Mouse (Mus musculus) limb, embryonic 10.5 days (tissue): ENCODE measurements around the gene Stk39. TPM values are rescaled to one million over a fixed set of nuclear protein-coding genes. Genes with fewer than 3 reads are reported as not detected.
A peak's percentile ranks its signal among the peaks of the same experiment; 100 is the strongest.

ENCODE experiments used
- DNase-seq: peaks from one replicate; pipeline ENCODE4 v3.0.0-alpha.2; 2017; ENCODE audit warnings: low spot score
- H3K27ac ChIP-seq: fragments of 300-500 bp; sonication (generic); 2 replicates; pipeline ENCODE4 v1.5.1; 2016; ENCODE audit warnings: mild to moderate bottlenecking
- H3K27me3 ChIP-seq: fragments of 300-500 bp; sonication (generic); 2 replicates; pipeline ENCODE4 v1.6.1; 2016; ENCODE audit warnings: low read depth, mild to moderate bottlenecking; ENCODE audit not compliant: poor library complexity, severe bottlenecking
- H3K36me3 ChIP-seq: fragments of 300-500 bp; sonication (generic); 2 replicates; pipeline ENCODE4 v1.6.1; 2016; ENCODE audit warnings: mild to moderate bottlenecking, moderate library complexity
- H3K4me1 ChIP-seq: fragments of 300-500 bp; sonication (generic); 2 replicates; pipeline ENCODE4 v1.6.1; 2016
- H3K4me3 ChIP-seq: fragments of 300-500 bp; sonication (generic); 2 replicates; pipeline ENCODE4 v1.5.1; 2016; ENCODE audit warnings: mild to moderate bottlenecking, moderate library complexity
- H3K9me3 ChIP-seq: fragments of 300-500 bp; sonication (generic); replicated peaks from 2 replicates; pipeline ENCODE4 v1.6.1; 2016; ENCODE audit warnings: mild to moderate bottlenecking
- WGBS: fragments of 180-500 bp; shearing (Covaris S2); methylation state at CpG from one replicate; pipeline ENCODE4 v1.1.7; 2016; 5-methylcytosine and 5-hydroxymethylcytosine counted together
- polyA plus RNA-seq: library from polyadenylated mRNA; unstranded; fragments of >200 nt; fragmentation: Nextera tagmentation; extraction: Ambion mirVana; gene quantifications from 2 replicates; pipeline ENCODE4 v1.2.1, GENCODE M21; 2016

The Stk39 gene
- polyA plus RNA-seq, 1 experiment from 2014 or later = 22.1 TPM

- DNase-seq = no peak
- no peak overlapping the region for H3K4me3 ChIP-seq
- no peaks in the 10 kb centered on the region for H3K27me3 ChIP-seq
- H3K9me3 ChIP-seq = no peaks in the 10 kb centered on the region
- 63% methylated on average over 11 of the region's 11 CpGs for WGBS
- peaks cover 42% of the 10 kb centered on the region for H3K4me1 ChIP-seq
- H3K36me3 ChIP-seq = peaks cover 22% of the 10 kb centered on the region
- peak overlapping the region; percentile 61 for H3K27ac ChIP-seq
These were observed 89.5 kb downstream of the Stk39 start for GRCm38 (mm10) chr2:68382394-68383059.

GRCm38 (mm10) chr2:68381881-68382280 lies 90.2 kb downstream of the Stk39 start:
- peak overlapping the region; percentile 61; the same call in 1 of the 2 replicates for H3K27ac ChIP-seq
- H3K4me3 ChIP-seq = no peak overlapping the region
- peaks cover 27% of the 10 kb centered on the region for H3K36me3 ChIP-seq
- no peaks in the 10 kb centered on the region for H3K9me3 ChIP-seq
- 77% methylated on average over 4 of the region's 4 CpGs for WGBS
- no peak for DNase-seq
- no peaks in the 10 kb centered on the region for H3K27me3 ChIP-seq
- peaks cover 47% of the 10 kb centered on the region for H3K4me1 ChIP-seq

GRCm38 (mm10) chr2:68381205-68381604 lies 90.9 kb downstream of the Stk39 start:
- Histone ChIP-seq H3K36me3 (peaks cover 24% of the 10 kb centered on the region), H3K27ac (no peak overlapping the region), H3K4me3 (no peak overlapping the region), H3K9me3 (no peaks in the 10 kb centered on the region), H3K4me1 (peaks cover 47% of the 10 kb centered on the region), H3K27me3 (no peaks in the 10 kb centered on the region)
- WGBS = 62% methylated on average over 6 of the region's 6 CpGs
- DNase-seq = no peak

GRCm38 (mm10) chr2:68379631-68380030 lies 92.4 kb downstream of the Stk39 start:
- peaks cover 19% of the 10 kb centered on the region for H3K36me3 ChIP-seq
- DNase-seq = no peak
- H3K27me3 ChIP-seq = no peaks in the 10 kb centered on the region
- peaks cover 47% of the 10 kb centered on the region for H3K4me1 ChIP-seq
- no peak overlapping the region for H3K27ac ChIP-seq
- no peaks in the 10 kb centered on the region for H3K9me3 ChIP-seq
- no peak overlapping the region for H3K4me3 ChIP-seq
- WGBS = 69% methylated on average over 11 of the region's 11 CpGs

GRCm38 (mm10) chr2:68378319-68378718 lies 93.7 kb downstream of the Stk39 start:
- no peak overlapping the region for H3K27ac ChIP-seq
- WGBS = 89% methylated on average over 8 of the region's 8 CpGs
- H3K4me3 ChIP-seq = no peak overlapping the region
- H3K36me3 ChIP-seq = peaks cover 19% of the 10 kb centered on the region
- no peak for DNase-seq
- H3K27me3 ChIP-seq = no peaks in the 10 kb centered on the region
- H3K4me1 ChIP-seq = peaks cover 42% of the 10 kb centered on the region
- no peaks in the 10 kb centered on the region for H3K9me3 ChIP-seq

GRCm38 (mm10) chr2:68377251-68377681 lies 94.8 kb downstream of the Stk39 start:
- WGBS = 81% methylated on average over 6 of the region's 6 CpGs
- Histone ChIP-seq H3K27me3 (no peaks in the 10 kb centered on the region), H3K36me3 (peaks cover 19% of the 10 kb centered on the region), H3K4me3 (no peak overlapping the region), H3K9me3 (no peaks in the 10 kb centered on the region), H3K27ac (0 out of 2 replicates have a peak overlapping the region, but pooled peaks have one; percentile 46), H3K4me1 (peaks cover 32% of the 10 kb centered on the region)
- no peak for DNase-seq

GRCm38 (mm10) chr2:68376660-68377059 lies 95.4 kb downstream of the Stk39 start:
- H3K4me1 ChIP-seq = peaks cover 26% of the 10 kb centered on the region
- H3K9me3 ChIP-seq = no peaks in the 10 kb centered on the region
- 89% methylated on average over 12 of the region's 12 CpGs for WGBS
- H3K27me3 ChIP-seq = no peaks in the 10 kb centered on the region
- peaks cover 19% of the 10 kb centered on the region for H3K36me3 ChIP-seq
- H3K4me3 ChIP-seq = no peak overlapping the region
- DNase-seq = no peak
- no peak overlapping the region for H3K27ac ChIP-seq

GRCm38 (mm10) chr2:68374202-68374601 lies 97.9 kb downstream of the Stk39 start:
- DNase-seq = no peak
- H3K4me1 ChIP-seq = peaks cover 13% of the 10 kb centered on the region
- no peak overlapping the region for H3K4me3 ChIP-seq
- WGBS = 94% methylated on average over 7 of the region's 7 CpGs
- no peaks in the 10 kb centered on the region for H3K9me3 ChIP-seq
- peaks cover 19% of the 10 kb centered on the region for H3K36me3 ChIP-seq
- H3K27ac ChIP-seq = no peak overlapping the region
- no peaks in the 10 kb centered on the region for H3K27me3 ChIP-seq

- Histone ChIP-seq H3K4me3 (no peak overlapping the region), H3K27ac (no peak overlapping the region), H3K9me3 (no peaks in the 10 kb centered on the region), H3K4me1 (peaks cover under 1% of the 10 kb centered on the region), H3K27me3 (no peaks in the 10 kb centered on the region), H3K36me3 (peaks cover 6% of the 10 kb centered on the region)
- 82% methylated on average over 6 of the region's 6 CpGs for WGBS
- no peak for DNase-seq
These were observed 100.2 kb downstream of the Stk39 start for GRCm38 (mm10) chr2:68371912-68372311.

- H3K9me3 ChIP-seq = no peaks in the 10 kb centered on the region
- DNase-seq = no peak
- 0 out of 2 replicates have a peak, but pooled peaks cover 1% of the 10 kb centered on the region for H3K36me3 ChIP-seq
- no peaks in the 10 kb centered on the region for H3K27me3 ChIP-seq
- H3K4me3 ChIP-seq = no peak overlapping the region
- H3K27ac ChIP-seq = no peak overlapping the region
- 90% methylated on average over 5 of the region's 5 CpGs for WGBS
- peaks cover 16% of the 10 kb centered on the region for H3K4me1 ChIP-seq
These were observed 101.7 kb downstream of the Stk39 start for GRCm38 (mm10) chr2:68370326-68370725.

GRCm38 (mm10) chr2:68369080-68369479 lies 103.0 kb downstream of the Stk39 start:
- WGBS = 83% methylated on average over 6 of the region's 6 CpGs
- no peak for DNase-seq
- no peak overlapping the region for H3K27ac ChIP-seq
- no peaks in the 10 kb centered on the region for H3K36me3 ChIP-seq
- H3K9me3 ChIP-seq = no peaks in the 10 kb centered on the region
- H3K4me3 ChIP-seq = no peak overlapping the region
- peaks cover 23% of the 10 kb centered on the region for H3K4me1 ChIP-seq
- no peaks in the 10 kb centered on the region for H3K27me3 ChIP-seq

- DNase-seq = no peak
- H3K27ac ChIP-seq = no peak overlapping the region
- H3K9me3 ChIP-seq = no peaks in the 10 kb centered on the region
- 65% methylated on average over 13 of the region's 13 CpGs for WGBS
- no peak overlapping the region for H3K4me3 ChIP-seq
- H3K27me3 ChIP-seq = no peaks in the 10 kb centered on the region
- no peaks in the 10 kb centered on the region for H3K36me3 ChIP-seq
- peaks cover 23% of the 10 kb centered on the region for H3K4me1 ChIP-seq
These were observed 104.1 kb downstream of the Stk39 start for GRCm38 (mm10) chr2:68367944-68368343.

GRCm38 (mm10) chr2:68366897-68367193 lies 105.2 kb downstream of the Stk39 start:
- H3K4me1 ChIP-seq = peaks cover 33% of the 10 kb centered on the region
- WGBS = 26% methylated on average over 5 of the region's 5 CpGs
- DNase-seq = no peak

More at GRCm38 (mm10) chr2:68366897-68367193, 105.2 kb downstream of the Stk39 start:
- Histone ChIP-seq H3K4me3 (no peak overlapping the region), H3K36me3 (no peaks in the 10 kb centered on the region), H3K27ac (no peak overlapping the region), H3K27me3 (no peaks in the 10 kb centered on the region), H3K9me3 (no peaks in the 10 kb centered on the region)
